Mouse (Mus musculus): Measurements from ENCODE around the gene Olfr985.

DNA sequence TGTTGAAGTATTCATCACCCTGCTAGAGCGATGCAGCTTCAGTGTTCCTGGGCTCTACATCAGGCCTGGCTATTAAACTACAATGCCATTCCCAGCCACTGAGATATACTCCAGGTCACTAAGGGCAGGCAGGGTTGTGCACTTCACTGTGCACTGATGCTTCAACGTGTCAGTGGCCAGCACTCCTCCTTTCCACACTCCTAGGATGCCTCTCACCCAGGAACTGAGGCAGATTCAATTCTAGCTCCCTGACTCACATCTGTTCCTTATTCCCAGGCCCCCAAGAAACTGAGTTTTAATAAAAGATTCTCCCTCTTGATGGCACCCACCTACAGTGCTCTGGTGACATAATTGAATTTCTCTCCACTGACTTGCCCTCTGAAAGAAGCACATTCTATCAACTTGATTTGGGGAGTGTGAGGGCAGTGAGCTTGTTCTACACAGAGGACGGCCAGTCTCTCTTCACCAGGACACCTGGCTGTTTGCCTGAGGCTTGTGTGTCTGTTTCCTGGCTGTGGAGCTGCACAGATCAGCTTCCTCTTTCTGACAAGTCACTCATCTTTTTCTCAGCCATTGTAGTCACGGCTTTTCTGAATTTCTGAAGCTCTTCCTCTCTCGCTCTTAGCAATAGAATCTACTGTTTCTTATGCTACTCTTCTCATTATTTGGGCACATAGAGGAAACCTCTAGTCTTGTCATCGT, 7.2 kb upstream of the Olfr985 start:
- no peak for TF ChIP-seq CTCF (IDR thresholded peaks at IDR 0.05; ENCODE audit: low read depth)
- TF ChIP-seq EP300 (IDR thresholded peaks at IDR 0.05; ENCODE audit: low read depth), result no peak
